In the genomic region with DNA sequence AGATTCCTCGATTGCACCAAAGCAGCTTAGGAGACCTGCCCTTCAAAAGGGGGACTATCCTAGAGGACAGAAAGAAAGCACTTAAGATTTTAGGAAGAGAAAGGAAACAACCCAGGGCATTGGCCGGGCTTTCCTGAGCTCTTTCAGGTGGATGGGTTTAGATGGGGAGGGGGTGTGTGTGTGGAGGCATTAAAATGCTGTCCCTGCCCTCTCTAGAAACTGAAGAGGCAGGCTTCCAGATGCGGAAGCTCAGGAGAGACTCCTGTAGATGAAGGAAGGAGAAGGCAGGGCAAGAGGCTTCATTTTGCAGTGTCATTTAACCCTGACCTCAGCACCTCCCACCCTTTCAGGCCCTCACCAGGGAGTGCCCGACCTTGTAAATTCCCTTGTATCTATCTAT, we compare ENCODE assay signal across 9 mouse cellular contexts.
A peak's percentile ranks its signal among the peaks of the same experiment; 100 is the strongest.
DNase-seq lines count a peak whose midpoint lies in the region; ATAC-seq lines count a peak whose summit lies in the region.
"Had no signal": no experiment of that assay in that cellular context is flagged by ENCODE, and none has a peak within 500 bp of the region (broad histone marks: within the 10 kb centered on the region; RNA-seq: fewer than 3 reads in every experiment).

No protein-coding gene starts in this region.

- no peaks in the 10 kb centered on the region for H3K9me3 ChIP-seq in heart, embryonic 14.5 days (ENCODE audit: control insufficient read depth, low read length)
- H3K9me3 ChIP-seq in forebrain, embryonic 15.5 days, result no peaks in the 10 kb centered on the region
- no peaks in the 10 kb centered on the region for H3K9me3 ChIP-seq in midbrain, embryonic 10.5 days (replicated peaks)

- H3K27ac ChIP-seq in heart, embryonic 14.5 days (replicated peaks in 1 of 2; ENCODE audit: control insufficient read depth in 1 of 2, insufficient read depth in 1 of 2, low read depth in 2 of 2, low read length in 2 of 2), result no peak overlapping the region
- H3K27ac ChIP-seq in forebrain, embryonic 15.5 days (replicated peaks), result peak overlapping the region; percentile 85
- H3K27ac ChIP-seq in midbrain, embryonic 10.5 days (replicated peaks), result peak overlapping the region; percentile 74

- no peak for DNase-seq in heart, postnatal 4 days
- peak; percentile 0 for DNase-seq in Muller cell, postnatal 12 days (ENCODE audit: inconsistent ontology term)
- no peak for DNase-seq in midbrain, embryonic 10.5 days (ENCODE audit: low spot score)
- DNase-seq in ovary, postnatal 10 days (ENCODE audit: low spot score), result no peak
- DNase-seq in layer of hippocampus, adult 9-11 months, result no peak
- DNase-seq: adrenal gland, postnatal 25 days had no signal

- H3K9ac ChIP-seq in heart, embryonic 14.5 days (ENCODE audit: low read length), result peak overlapping the region; percentile 6
- peak overlapping the region; percentile 76 for H3K9ac ChIP-seq in forebrain, embryonic 15.5 days (replicated peaks)

- WGBS in heart, embryonic 14.5 days, result 4% methylated on average over 4 of the region's 4 CpGs
- WGBS in forebrain, embryonic 15.5 days, result 2% methylated on average over 4 of the region's 4 CpGs
- WGBS in midbrain, embryonic 10.5 days, result 4% methylated on average over 4 of the region's 4 CpGs

- no peak for ATAC-seq in heart, embryonic 14.5 days (ENCODE audit: insufficient number of reproducible peaks, insufficient read depth, low FRiP score, low read depth)
- ATAC-seq in forebrain, embryonic 15.5 days (replicated peaks), result peak; percentile 40
- ATAC-seq in erythroblast, adult 5-6 weeks (replicated peaks; ENCODE audit: low FRiP score, poor library complexity, severe bottlenecking), result no peak

- peak overlapping the region; percentile 80 for H3K4me2 ChIP-seq in heart, embryonic 14.5 days (ENCODE audit: low read length)
- peak overlapping the region; percentile 83 for H3K4me2 ChIP-seq in forebrain, embryonic 15.5 days (replicated peaks)

- no peaks in the 10 kb centered on the region for H3K36me3 ChIP-seq in heart, embryonic 14.5 days (ENCODE audit: control insufficient read depth, insufficient read depth, low read length)
- H3K36me3 ChIP-seq in forebrain, embryonic 15.5 days, result no peaks in the 10 kb centered on the region
- H3K36me3 ChIP-seq in midbrain, embryonic 10.5 days, result no peaks in the 10 kb centered on the region

- peaks cover 0 to 13% of the 10 kb centered on the region in 2 experiments; a peak in 2 of 4 replicates for H3K4me1 ChIP-seq in heart, embryonic 14.5 days (ENCODE audit: control insufficient read depth in 2 of 2, insufficient read depth in 2 of 2, low read length in 2 of 2)
- H3K4me1 ChIP-seq in forebrain, embryonic 15.5 days, result peaks cover 17% of the 10 kb centered on the region
- peaks cover 17% of the 10 kb centered on the region for H3K4me1 ChIP-seq in midbrain, embryonic 10.5 days

- H3K27me3 ChIP-seq in heart, embryonic 14.5 days (ENCODE audit: control insufficient read depth, insufficient read depth, low read length), result peaks cover 13% of the 10 kb centered on the region; the same call in 1 of the 2 replicates
- no peaks in the 10 kb centered on the region for H3K27me3 ChIP-seq in forebrain, embryonic 15.5 days
- H3K27me3 ChIP-seq in midbrain, embryonic 10.5 days (ENCODE audit: low read depth, poor library complexity, severe bottlenecking), result peaks cover 32% of the 10 kb centered on the region

- peak overlapping the region; percentile 42 to 47 for H3K4me3 ChIP-seq in heart, embryonic 14.5 days (ENCODE audit: control insufficient read depth in 1 of 2, insufficient read depth in 1 of 2, low read depth in 1 of 2, low read length in 2 of 2)
- H3K4me3 ChIP-seq in forebrain, embryonic 15.5 days, result peak overlapping the region; percentile 62
- H3K4me3 ChIP-seq in midbrain, embryonic 10.5 days, result peak overlapping the region; percentile 67

Comparison
In these comparisons a context has a peak if more than half of its experiments do, and no peak if none do; other contexts are left out.
1. H3K27ac ChIP-seq: peak in forebrain, embryonic 15.5 days (single experiment) and midbrain, embryonic 10.5 days (single experiment); none in heart, embryonic 14.5 days (0 of 2).
2. Peak in every context shown above with its lines, with median percentiles within 50 percentile points of each other: H3K4me3 ChIP-seq.